Mouse (Mus musculus) heart, embryonic 14.5 days (tissue): ENCODE measurements around the gene Mios. TPM values are rescaled to one million over a fixed set of nuclear protein-coding genes. Genes with fewer than 3 reads are reported as not detected.

Experiments
- ATAC-seq: fragments of 200-750 bp; cut with Nextera tagmentation; 2 replicates; pipeline ENCODE4 v1.8.0; 2017; ENCODE audit warnings: low read depth, moderate TSS enrichment; ENCODE audit not compliant: insufficient number of reproducible peaks, insufficient read depth, low FRiP score
- H3K27ac ChIP-seq, 2 experiments: fragments of 200-500 bp in 1 of 2; fragments of 300-500 bp in 1 of 2; sonication (generic) in 1 of 2; replicated peaks in 1 of 2; 2 replicates each; pipeline ENCODE4 v1.5.1; 2012 to 2014; ENCODE audit warnings: low read depth in 2 of 2, low read length in 2 of 2, control low read depth in 1 of 2, mild to moderate bottlenecking in 1 of 2, mixed read lengths in 1 of 2; ENCODE audit not compliant: control insufficient read depth in 1 of 2, insufficient read depth in 1 of 2
- H3K27me3 ChIP-seq: fragments of 300-500 bp; sonication (generic); 2 replicates; pipeline ENCODE4 v1.6.1; 2014; ENCODE audit warnings: mild to moderate bottlenecking, low read length, control low read depth; ENCODE audit not compliant: control insufficient read depth, insufficient read depth
- H3K36me3 ChIP-seq: fragments of 300-500 bp; sonication (generic); 2 replicates; pipeline ENCODE4 v1.6.1; 2014; ENCODE audit warnings: mild to moderate bottlenecking, control low read depth, low read length, mixed read lengths; ENCODE audit not compliant: control insufficient read depth, insufficient read depth
- H3K4me1 ChIP-seq, 2 experiments: fragments of 200-500 bp in 1 of 2; fragments of 300-500 bp in 1 of 2; sonication (generic) in 1 of 2; 2 replicates each; pipeline ENCODE4 v1.6.1; 2012 to 2014; ENCODE audit warnings: low read length in 2 of 2, control low read depth in 1 of 2, mixed read lengths in 1 of 2; ENCODE audit not compliant: control insufficient read depth in 2 of 2, insufficient read depth in 2 of 2
- H3K4me2 ChIP-seq: fragments of 300-500 bp; sonication (generic); 2 replicates; pipeline ENCODE4 v1.6.1; 2014; ENCODE audit warnings: mild to moderate bottlenecking, low read length
- H3K4me3 ChIP-seq, 2 experiments: fragments of 200-500 bp in 1 of 2; fragments of 300-500 bp in 1 of 2; sonication (generic) in 1 of 2; 2 replicates each; pipeline ENCODE4 v1.5.1; 2012 to 2014; ENCODE audit warnings: low read length in 2 of 2, mild to moderate bottlenecking in 2 of 2, control low read depth in 1 of 2, low read depth in 1 of 2, moderate library complexity in 1 of 2; ENCODE audit not compliant: control insufficient read depth in 1 of 2, insufficient read depth in 1 of 2
- H3K9ac ChIP-seq: fragments of 300-500 bp; sonication (generic); 2 replicates; pipeline ENCODE4 v1.6.1; 2014; ENCODE audit warnings: mild to moderate bottlenecking, low read length
- H3K9me3 ChIP-seq: fragments of 300-500 bp; sonication (generic); 2 replicates; pipeline ENCODE4 v1.6.1; 2016; ENCODE audit warnings: low read length, control low read depth; ENCODE audit not compliant: control insufficient read depth
- WGBS: fragments of 180-500 bp; shearing (Covaris S2); extraction: QIAGEN DNeasy Blood & Tissue Kit; methylation state at CpG from one replicate; pipeline ENCODE4 v1.1.7; 2014; 5-methylcytosine and 5-hydroxymethylcytosine counted together
- polyA plus RNA-seq: library from polyadenylated mRNA; unstranded; fragments of >200 nt; fragmentation: Nextera tagmentation; extraction: Ambion mirVana; gene quantifications from 2 replicates; pipeline ENCODE4 v1.2.1, GENCODE M21; 2014

Gene Mios
- polyA plus RNA-seq = 16.9 and 17.3 TPM in 2 replicates

- no peaks in the 10 kb centered on the region for H3K27me3 ChIP-seq
- H3K4me1 ChIP-seq = peaks cover 0 to 7% of the 10 kb centered on the region in 2 experiments; a peak in 3 of 4 replicates
- H3K4me2 ChIP-seq = peak within 1 kb of the TSS; percentile 73
- H3K36me3 ChIP-seq = 0 out of 2 replicates have a peak, but pooled peaks cover 14% of the 10 kb centered on the region
- H3K27ac ChIP-seq = peak within 1 kb of the TSS; percentile 87 to 95
- under 1% methylated on average over 87 of the region's 90 CpGs for WGBS
- H3K4me3 ChIP-seq = peak within 1 kb of the TSS; percentile 86 to 89
- H3K9ac ChIP-seq = peak within 1 kb of the TSS; percentile 95
- H3K9me3 ChIP-seq = no peaks in the 10 kb centered on the region
- ATAC-seq = peak; percentile 95
Observed at GRCm38 (mm10) chr6:8209047-8209865, at the start of gene Mios. TSS of gene Mios (plus strand) at chr6:8209222.

DNA sequence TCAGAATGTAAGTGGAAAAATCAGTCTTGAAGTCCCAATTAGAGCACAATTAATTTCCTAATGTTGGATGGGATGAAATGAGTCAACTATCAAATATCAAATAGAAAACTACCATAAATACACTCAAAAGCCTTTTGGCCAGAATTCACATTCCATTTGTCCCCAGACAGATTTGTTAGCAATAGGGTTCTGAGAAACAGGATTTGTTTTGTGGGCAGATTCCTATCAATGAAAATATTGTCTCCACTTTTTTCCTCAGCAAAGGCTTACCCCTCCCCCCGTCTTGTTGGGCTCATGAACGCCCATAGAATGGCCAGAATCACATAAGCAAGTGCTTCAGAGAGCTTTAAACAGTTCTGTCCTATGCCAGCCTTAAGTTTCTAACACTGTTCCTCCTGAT is 49.0 kb upstream of the Mios start:
- 62% methylated on average over 2 of the region's 2 CpGs for WGBS
- Histone ChIP-seq H3K36me3 (no peaks in the 10 kb centered on the region), H3K4me3 (no peak overlapping the region), H3K4me1 (peaks cover 0 to 4% of the 10 kb centered on the region in 2 experiments; a peak in 1 of 4 replicates), H3K9me3 (no peaks in the 10 kb centered on the region), H3K27me3 (no peaks in the 10 kb centered on the region), H3K9ac (no peak overlapping the region), H3K27ac (no peak overlapping the region), H3K4me2 (no peak overlapping the region)
- no peak for ATAC-seq

DNA sequence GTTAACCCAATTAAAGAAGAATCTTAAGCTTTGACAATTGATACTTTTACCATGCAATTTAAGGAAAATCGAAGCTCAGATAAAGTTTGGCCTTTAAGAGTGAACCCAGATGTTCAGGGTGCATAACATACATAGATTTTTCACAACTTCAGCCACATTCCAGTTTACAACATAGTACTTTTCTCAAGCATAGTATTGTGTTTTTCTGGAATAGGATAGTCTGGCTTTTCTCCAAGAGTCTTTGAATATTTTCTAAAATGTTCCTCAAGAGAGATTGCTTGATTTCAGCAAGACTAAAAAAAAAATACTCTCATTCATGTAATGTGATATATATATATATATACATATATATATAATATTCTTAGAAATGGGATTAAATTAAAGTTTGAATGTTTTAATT is 44.3 kb upstream of the Mios start:
- H3K4me1 ChIP-seq = no peaks in the 10 kb centered on the region
- H3K36me3 ChIP-seq = no peaks in the 10 kb centered on the region
- no peak overlapping the region for H3K4me3 ChIP-seq
- H3K27ac ChIP-seq = no peak overlapping the region
- H3K4me2 ChIP-seq = no peak overlapping the region
- H3K27me3 ChIP-seq = no peaks in the 10 kb centered on the region
- ATAC-seq = no peak
- 67% methylated on average over 1 of the region's 1 CpGs for WGBS
- no peak overlapping the region for H3K9ac ChIP-seq
- H3K9me3 ChIP-seq = no peaks in the 10 kb centered on the region

DNA sequence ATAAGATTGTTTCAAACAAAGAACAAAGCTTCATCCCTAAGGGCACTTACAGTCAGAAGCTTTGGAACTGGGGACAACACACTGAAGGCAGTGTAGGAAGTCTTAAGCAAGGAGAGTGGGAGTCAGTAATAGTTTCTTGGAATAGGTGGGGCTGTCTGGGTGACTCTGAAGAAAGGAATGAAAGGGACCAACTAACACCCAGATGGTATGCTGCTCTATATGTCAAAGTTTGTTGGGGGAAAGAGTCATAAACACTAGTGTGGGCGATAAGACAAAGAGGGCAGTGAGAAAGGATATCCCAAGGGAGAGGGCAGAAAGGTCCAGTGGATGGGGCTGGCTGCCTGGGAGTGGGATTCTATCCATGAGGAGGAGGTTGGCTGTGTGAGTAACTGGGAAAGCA is 36.9 kb upstream of the Mios start:
- Histone ChIP-seq H3K27me3 (no peaks in the 10 kb centered on the region), H3K4me1 (peaks cover 0 to 2% of the 10 kb centered on the region in 2 experiments; a peak in 1 of 4 replicates), H3K9ac (no peak overlapping the region), H3K9me3 (no peaks in the 10 kb centered on the region), H3K27ac (no peak overlapping the region), H3K36me3 (no peaks in the 10 kb centered on the region), H3K4me3 (no peak overlapping the region), H3K4me2 (no peak overlapping the region)
- WGBS = 75% methylated on average over 1 of the region's 1 CpGs
- no peak for ATAC-seq

GRCm38 (mm10) chr6:8174062-8174461 is 35.0 kb upstream of the Mios start:
- no peak overlapping the region for H3K4me2 ChIP-seq
- no peak overlapping the region for H3K9ac ChIP-seq
- no peaks in the 10 kb centered on the region for H3K36me3 ChIP-seq
- 13% methylated on average over 2 of the region's 2 CpGs for WGBS
- no peaks in the 10 kb centered on the region for H3K9me3 ChIP-seq
- no peak overlapping the region for H3K27ac ChIP-seq
- no peaks in the 10 kb centered on the region for H3K27me3 ChIP-seq
- H3K4me1 ChIP-seq = peaks cover 2 to 6% of the 10 kb centered on the region in 2 experiments; a peak in 3 of 4 replicates
- H3K4me3 ChIP-seq = no peak overlapping the region
- peak; percentile 64 for ATAC-seq

DNA sequence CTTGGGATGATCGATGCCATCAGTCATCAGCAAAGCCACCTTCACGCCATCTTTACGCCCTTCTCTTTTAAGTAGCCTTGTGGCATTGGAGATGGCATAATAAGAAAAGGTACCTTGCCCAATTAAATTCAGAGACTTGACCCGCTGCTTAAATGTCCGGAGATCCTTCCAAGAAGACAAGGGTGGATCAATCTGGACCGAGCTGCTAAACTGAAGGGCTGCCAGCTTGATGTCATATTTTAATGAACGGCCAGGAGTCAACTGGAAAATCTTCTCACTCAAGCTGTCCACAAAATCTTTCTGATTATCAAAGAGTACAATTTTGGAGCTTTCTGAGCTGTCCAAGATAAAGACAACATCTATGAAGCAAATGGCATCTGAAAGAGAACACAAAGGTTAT is 33.7 kb upstream of the Mios start:
- H3K27me3 ChIP-seq = no peaks in the 10 kb centered on the region
- ATAC-seq = no peak
- no peak overlapping the region for H3K27ac ChIP-seq
- H3K4me3 ChIP-seq = no peak overlapping the region
- peaks cover 2 to 8% of the 10 kb centered on the region in 2 experiments; a peak in 3 of 4 replicates for H3K4me1 ChIP-seq
- no peaks in the 10 kb centered on the region for H3K9me3 ChIP-seq
- H3K4me2 ChIP-seq = no peak overlapping the region
- no peak overlapping the region for H3K9ac ChIP-seq
- 90% methylated on average over 7 of the region's 7 CpGs for WGBS
- H3K36me3 ChIP-seq = no peaks in the 10 kb centered on the region

- H3K9ac ChIP-seq = no peak overlapping the region
- H3K9me3 ChIP-seq = no peaks in the 10 kb centered on the region
- H3K4me3 ChIP-seq = no peak overlapping the region
- H3K27ac ChIP-seq = no peak overlapping the region
- H3K36me3 ChIP-seq = no peaks in the 10 kb centered on the region
- no peak overlapping the region for H3K4me2 ChIP-seq
- H3K4me1 ChIP-seq = peaks cover 2 to 8% of the 10 kb centered on the region in 2 experiments; a peak in 3 of 4 replicates
- no peak for ATAC-seq
- H3K27me3 ChIP-seq = no peaks in the 10 kb centered on the region
- 85% methylated on average over 2 of the region's 2 CpGs for WGBS
Observed at GRCm38 (mm10) chr6:8176116-8176515, 32.9 kb upstream of the Mios start.
